Mouse (Mus musculus) thymus, postnatal 14 days (tissue): ENCODE data around the gene Xpnpep3.

Experiments used
- DNase-seq: peaks from one replicate; pipeline ENCODE4 v3.0.0; 2021

Xpnpep3 gene

DNA sequence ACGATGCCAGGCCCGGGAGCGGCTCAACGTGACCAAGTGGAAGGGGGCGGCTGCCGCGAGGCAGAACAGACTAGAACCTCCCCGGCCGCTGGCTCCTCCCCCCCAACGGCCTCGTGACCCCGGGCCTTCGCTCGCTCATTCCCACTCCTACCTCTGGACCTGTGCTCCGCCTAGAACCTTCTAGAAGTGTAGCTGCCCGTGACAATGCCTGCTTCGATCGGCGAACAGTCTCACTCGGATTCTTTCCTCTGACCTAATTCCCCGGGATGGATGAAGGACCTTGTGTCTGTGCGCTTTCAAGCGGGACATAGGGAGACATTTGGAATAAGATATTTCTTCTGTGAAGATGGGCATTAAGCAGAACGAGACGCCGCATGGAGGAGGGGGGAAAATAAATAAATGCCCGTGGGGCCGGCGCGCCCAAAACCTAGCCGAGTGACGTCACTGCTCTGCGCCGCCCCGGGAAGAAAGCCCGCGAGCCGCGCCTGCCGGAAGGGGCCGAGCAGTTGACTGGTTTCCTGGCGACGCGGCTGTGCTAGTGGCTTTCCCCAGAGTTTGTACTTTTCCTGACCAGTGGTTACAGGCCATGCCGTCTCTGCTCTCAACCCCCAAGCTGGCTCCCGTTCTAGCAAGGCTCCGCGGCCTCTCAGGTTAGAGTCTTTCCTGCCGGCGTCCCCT lies at the start of gene Xpnpep3, which contains the start of gene St13:
Xpnpep3 (plus strand) TSS at position 501 of the 678 bp plus-strand sequence.
St13 (minus strand) TSS at position 440 of the 678 bp plus-strand sequence.
- peak; percentile 98 for DNase-seq

GRCm38 (mm10) chr15:81350401-81350800 lies 49.5 kb upstream of the Xpnpep3 start:
- DNase-seq: no peak

GRCm38 (mm10) chr15:81352638-81353037 lies 47.3 kb upstream of the Xpnpep3 start:
- peak; percentile 15 for DNase-seq

GRCm38 (mm10) chr15:81355146-81355761 lies 44.7 kb upstream of the Xpnpep3 start:
- DNase-seq: peak; percentile 74

DNA sequence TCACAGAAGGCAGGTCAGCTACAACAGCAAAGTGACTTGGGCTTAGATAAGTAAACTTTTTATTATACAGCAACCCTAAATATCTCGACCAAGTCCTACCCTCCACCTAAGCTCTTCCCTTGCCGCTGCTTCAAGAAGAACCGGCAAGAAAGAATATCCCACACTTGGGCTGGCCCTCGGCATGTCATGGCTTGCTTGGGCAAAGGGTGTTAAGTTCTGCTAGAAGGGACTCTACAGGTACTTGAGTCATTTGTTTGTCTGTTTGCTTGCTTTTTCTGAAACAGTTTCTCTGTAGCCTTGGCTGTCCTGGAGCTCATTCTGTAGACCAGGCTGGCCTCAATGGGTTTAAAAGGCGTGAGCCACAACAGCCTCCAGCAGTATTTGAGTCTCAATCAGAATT lies 43.0 kb upstream of the Xpnpep3 start:
- no peak for DNase-seq

GRCm38 (mm10) chr15:81358943-81359342 lies 41.0 kb upstream of the Xpnpep3 start:
- no peak for DNase-seq

DNA sequence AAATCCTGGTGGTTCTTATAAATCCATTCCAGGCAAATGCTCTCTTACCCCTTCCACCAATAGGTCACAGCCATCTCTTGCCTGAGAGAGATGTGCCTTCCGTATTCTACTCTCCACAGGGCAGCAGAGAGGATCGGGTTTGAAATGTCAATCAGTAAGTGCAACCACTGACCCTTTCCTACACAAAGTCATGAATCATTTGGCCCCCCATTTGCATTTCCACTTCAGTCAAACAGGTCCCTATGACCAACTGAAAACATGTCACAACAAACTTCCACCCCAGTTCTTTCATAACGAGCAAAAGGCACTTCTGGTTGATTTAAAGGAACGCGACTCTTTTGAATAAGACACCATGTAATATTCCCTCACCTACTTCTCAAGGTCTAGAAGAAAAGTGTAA lies 40.5 kb upstream of the Xpnpep3 start:
- DNase-seq: no peak

- DNase-seq: peak; percentile 97
These were observed 39.5 kb upstream of the Xpnpep3 start, which contains the start of gene Slc25a17 for GRCm38 (mm10) chr15:81360345-81361021. Gene Slc25a17, minus strand, starts transcription at chr15:81360812.

DNA sequence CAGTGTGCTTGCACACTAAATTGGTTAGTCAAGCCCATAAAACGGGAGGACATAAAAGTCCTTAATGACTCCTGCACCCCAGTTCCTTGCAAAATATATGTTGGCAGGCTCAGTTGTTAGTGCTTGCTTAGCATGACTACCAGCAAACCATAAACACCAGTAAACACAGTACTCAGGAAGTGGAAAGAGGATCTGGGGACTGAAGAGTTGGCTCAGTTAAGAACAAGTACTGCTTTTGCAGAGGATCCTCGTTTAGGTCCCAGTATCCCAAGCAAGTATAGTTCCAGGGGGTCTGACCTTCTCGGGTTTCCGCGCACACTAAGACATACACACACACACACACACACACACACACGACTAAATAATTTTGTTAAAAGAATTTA lies 38.9 kb upstream of the Xpnpep3 start:
- no peak for DNase-seq

DNA sequence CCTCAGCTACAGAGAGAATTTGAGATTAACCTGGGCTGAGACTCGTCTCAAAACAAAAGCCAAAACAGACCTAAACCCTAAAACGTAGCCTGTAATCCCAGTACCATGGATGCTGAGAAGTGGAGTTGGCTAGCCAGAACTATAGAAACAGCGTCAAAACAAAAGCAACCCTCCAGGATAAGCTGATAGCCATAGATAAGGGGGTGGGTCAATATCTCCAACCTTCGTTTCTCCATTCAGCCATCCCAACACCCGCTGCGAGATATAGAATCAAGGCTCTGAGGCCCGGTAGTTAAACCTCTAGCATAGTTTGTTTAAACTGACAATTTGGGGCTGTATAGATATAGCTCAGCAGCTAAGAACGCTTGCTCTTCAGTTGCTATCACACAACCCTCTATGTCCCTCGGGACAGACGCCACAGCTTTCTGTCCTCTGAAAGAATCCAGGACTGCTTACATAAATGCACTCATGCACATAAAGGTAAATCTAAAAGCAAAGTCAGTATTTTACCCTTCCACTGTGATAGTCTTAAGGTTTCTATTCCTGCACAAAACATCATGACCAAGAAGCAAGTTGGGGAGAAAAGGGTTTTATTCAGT lies 38.4 kb upstream of the Xpnpep3 start:
- no peak for DNase-seq

- DNase-seq: no peak
These were observed 37.4 kb upstream of the Xpnpep3 start for GRCm38 (mm10) chr15:81362501-81362900.

DNA sequence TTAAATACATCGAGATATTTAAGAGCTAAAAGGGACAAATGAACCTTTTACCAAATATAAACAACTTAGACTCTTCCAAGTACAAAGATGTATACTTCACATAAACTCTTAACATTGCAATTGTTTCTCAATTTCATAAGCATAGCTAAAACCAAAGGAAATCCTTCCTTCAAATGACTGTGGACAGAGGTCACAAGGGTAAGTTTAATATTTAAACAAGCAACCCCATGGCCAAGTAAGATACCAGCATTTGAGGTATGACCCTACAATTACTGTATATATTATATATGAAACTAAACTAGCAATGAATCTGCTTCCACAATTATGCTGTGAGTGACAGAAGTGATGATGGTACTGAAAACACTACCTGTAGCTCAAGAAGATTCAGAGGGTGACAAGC lies 35.7 kb upstream of the Xpnpep3 start:
- no peak for DNase-seq

GRCm38 (mm10) chr15:81365246-81365645 lies 34.7 kb upstream of the Xpnpep3 start:
- no peak for DNase-seq

DNA sequence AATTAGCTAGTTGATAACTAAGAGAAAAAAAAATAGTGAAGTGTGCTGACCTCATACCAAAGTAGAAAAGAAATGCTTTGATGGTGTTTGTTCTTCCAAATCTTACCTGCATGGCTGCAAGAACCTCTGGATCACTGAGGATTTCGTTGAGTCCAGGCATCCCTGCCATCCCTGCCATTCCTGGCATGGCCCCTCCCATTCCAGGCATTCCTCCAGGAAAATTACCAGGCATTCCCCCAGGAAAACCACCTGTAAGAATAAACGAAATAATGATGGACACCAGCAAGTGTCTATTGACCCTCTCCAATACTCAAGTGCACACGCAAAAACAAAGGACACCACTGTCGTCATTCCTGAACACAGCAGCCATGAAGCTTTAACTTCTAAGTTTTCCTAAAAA lies 33.7 kb upstream of the Xpnpep3 start:
- DNase-seq: no peak

DNA sequence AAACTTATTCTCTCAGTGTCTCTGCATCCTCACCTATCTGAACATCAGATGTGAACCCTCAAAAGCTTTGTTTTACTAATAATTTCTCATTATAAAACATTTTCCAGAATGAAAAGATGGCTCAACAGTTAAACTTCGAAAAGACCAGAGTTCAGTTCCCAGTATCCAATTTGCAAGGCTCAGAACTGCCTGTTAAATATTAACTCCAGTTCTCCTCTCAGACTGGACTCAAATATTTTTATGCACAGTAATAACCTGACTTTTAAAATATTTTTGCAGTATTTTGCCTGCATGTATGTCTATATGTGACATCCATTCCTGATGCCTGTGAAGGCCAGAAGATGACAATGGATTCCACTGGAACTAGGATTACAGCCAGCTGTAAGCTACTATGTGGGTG lies 31.3 kb upstream of the Xpnpep3 start:
- DNase-seq: no peak

- DNase-seq: no peak
These were observed 29.6 kb upstream of the Xpnpep3 start for GRCm38 (mm10) chr15:81370356-81370755.

DNA sequence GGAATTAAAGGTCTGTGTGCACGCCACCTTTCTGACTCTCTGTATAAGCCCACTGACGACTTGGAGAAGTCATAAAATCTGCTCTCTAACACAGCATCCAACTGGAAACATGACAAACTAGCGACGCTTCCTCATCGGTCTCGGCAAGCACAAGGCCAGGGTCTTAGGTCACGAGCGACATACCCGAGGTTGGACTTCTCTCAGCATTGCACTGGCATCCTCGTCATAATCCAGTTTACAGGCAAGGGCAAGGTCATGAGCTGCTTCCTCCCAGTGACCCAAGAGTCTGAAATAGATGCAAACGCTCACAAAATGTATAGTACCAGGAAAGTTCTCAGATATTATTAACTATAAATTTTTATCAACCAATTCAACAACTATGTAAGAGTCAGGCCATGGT lies 25.3 kb upstream of the Xpnpep3 start:
- no peak for DNase-seq

DNA sequence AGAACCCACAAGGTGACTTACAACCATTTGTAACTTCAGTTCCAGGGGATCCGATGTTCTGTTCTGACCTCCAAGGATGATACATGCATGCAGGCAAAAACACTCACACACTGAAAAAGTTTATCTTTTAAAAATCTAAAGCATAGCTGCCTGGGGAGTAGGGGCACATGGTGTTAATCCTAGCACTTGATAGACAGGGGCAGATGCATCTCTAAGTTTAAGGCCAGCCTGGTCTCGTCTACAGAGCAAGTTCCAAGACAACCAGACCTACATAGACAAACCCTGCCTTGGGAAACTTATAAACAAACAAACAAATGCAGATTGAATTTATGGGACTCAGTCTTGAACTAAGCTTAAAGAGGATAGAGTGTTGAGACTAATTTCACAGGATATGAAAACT lies 21.1 kb upstream of the Xpnpep3 start:
- DNase-seq: no peak

DNA sequence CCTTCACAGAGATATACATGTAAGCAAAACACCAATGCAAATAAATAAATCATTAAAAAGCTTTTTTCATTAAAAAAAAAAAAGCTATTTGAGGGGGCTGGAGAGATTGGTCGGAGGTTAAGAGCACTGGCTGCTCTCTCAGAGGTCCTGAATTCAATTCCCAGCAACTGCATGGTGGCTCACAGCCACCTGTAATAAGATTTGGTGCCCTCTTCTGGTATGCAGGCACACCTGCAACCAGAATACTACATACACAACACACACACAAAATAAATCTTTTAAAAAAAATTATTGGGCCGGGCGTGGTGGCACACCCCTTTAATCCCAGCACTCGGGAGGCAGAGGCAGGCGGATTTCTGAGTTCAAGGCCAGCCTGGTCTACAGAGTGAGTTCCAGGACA lies 13.6 kb upstream of the Xpnpep3 start:
- no peak for DNase-seq

DNA sequence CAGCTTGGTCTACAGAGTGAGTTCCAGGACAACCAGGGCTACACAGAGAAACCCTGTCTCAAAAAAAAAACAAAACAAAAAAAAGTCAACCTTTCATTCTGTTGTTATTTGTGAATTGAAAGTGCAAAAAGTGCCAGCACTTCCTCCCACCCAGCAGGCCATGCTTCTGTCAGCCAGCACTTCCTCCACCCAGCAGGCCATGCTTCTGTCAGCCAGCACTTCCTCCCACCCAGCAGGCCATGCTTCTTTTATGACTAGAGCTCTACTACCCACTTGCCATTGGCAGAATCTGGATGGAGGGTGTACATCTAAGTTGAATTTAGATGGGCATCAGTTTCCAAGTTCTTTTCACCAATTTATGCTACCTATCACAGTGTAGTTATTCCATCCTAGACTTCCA lies 6.9 kb upstream of the Xpnpep3 start:
- peak; percentile 53 for DNase-seq

DNA sequence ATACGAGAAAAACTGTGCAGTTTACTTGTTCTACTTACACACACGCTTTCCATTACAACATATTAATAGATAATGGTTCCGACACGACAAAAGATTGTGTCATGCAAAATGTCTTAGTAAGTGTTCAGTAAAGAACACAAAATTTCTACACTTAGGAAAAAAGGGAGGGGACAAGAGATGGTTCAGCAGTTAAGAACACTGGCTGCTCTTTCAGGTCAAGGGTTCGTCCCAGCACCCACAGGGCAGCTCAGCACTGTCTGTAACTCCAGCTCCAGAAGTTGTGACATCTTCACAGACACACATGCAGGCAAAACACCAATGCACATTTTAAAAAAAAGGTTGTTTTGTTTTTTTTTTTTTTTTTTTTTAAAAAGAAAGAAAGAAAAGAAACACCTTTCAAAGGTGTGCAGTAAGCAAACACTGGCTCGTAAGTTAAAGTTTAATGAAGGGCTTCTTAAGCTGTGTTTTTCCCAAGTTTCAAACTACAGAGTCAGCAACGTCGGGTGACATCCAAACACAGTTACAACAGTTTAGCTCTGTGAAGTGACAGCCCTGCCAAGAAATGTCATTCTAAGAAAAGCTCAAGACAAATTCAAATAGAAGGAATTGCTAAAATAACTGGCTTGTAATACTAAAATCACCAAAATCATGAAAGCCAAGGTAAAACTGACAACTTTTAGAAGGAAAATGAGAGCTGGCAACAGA lies 5.6 kb upstream of the Xpnpep3 start:
- DNase-seq: no peak

GRCm38 (mm10) chr15:81398189-81398588 lies 1.7 kb upstream of the Xpnpep3 start:
- DNase-seq: no peak

- no peak for DNase-seq
These were observed 671 bp upstream of the Xpnpep3 start for GRCm38 (mm10) chr15:81399297-81399637.
